Mouse (Mus musculus): ENCODE data around the gene Thrb.
"Not testable (repeated sequence)": the region's sequence is repeated elsewhere in the genome, so short reads cannot be mapped to it uniquely, and the experiment has no call there.

Gene Thrb

DNA sequence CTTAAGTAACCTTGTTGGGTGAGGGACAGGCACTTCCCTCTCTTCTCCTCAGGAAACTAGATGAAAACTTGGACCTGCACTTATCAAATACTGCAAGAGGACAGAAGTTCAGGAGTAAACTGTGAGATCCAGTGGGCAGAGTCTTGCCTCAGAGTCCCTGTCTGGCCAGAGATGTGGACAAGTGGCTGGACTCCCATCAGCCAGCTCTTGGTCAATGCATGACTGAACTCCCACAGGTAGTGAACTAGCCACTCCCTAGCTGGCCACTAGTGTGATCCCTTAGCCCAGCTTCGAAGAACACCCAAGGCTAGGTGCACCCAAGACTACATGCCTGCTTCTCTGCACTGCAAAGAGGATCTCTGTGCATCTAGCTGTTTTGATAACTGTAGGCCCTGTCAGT, 234.7 kb downstream of the Thrb start:
- DNase-seq = no peak

DNA sequence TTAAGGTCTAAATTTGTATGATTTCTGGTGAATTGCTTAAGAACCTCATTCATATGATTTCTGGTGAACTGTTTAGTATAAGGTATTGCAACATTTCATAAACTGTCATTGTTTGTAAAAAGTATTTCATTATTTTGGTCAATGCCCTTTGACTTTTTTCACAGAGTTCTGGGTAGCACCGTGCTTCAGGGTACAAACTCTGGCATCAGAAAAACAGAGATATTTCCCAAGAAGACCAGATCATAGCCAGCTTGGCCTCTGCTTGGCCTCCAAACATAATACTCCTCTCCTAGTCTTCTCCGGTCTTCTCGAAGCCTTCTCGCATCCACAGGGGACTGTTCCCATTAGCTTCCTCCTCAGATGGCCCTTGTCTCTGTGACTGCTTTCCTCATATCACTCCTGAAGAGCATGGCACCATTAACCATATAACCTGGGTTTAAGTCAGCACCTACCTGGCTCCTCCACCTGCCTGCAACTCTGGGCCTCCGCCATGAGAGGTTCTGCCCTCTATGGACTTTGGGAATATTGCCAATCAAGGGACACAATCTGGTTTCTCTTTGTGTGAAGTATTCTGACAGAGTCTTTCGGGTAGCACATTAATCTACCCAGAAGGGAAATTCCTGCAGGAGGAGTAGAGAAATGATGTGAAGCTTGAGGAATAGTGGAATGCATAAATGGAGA, 239.8 kb downstream of the Thrb start:
- no peak for DNase-seq

DNA sequence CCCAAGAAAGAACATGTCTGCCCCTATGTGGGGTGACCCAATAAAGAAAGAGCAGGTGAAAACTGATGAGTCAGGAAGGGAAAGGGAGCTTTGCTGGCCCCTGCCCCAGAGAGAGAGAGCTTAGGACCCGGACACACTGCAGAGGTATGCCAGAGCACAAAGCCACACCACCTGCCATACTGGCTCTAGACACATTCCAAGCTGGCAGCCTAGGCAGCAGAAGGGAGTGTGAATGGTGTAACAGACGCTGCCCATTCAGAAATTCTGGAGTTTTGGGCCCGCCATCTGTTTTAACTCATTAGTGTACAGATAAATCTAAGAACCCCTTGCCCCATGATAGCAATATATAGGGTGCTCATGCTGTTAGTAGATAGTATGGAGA, 240.3 kb downstream of the Thrb start:
- no peak for DNase-seq

DNA sequence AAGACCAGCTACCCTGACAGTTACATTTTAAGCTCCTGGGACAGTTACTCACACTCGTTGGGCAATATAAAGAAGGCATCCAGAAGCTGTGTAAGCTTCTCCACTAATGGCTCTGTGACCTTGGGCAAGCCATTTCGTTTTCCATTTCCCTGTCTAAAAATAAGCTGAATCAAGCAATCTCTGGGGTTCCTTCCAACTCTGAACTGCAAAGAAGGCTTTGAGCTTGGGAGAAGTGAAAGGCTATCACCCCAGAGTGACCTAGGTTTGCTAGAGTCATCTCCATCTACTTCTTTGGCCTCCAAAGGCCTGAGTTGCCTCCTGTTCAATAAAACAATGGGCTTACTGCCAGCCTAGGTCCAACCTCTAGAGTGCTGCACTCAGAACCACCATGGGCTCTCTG, 242.4 kb downstream of the Thrb start:
- DNase-seq = no peak

DNA sequence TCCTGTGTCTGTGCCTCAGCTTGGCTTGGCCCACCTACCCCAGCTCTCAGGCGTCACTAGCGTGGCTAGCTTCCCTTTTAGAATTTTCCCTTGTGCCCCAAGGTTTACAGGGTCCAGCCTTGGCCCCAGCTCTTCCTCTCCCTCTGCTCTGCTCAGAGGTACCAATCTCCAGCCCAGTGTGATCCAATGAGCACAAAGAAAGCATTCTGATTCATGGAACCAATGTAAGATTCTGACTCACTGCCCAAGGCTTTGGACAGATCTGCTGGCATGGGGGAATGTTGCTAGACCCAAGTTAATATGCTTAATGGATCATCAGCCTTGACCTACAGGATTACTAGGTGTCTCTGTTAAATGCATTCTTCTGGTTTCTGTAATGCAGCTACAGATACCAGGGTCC, 243.1 kb downstream of the Thrb start:
- DNase-seq = no peak

DNA sequence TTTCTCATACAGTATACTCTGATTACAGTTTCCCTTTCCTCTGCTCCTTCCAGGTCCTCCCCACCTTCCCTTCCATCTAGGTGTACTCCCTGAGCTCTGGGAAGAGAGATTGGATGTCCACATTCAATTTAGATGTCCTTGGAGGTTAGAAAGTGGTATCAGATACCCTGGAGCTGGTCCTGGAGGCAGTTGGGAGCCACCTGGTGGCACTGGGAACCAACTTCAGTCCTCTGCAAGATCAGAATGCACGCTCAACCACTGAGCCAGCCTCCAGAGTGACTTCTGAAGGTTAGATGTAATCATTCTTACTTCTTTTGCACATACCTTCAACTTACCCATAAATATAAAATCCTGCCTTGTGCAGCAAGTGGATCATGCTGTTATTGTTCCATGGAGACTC, 244.5 kb downstream of the Thrb start:
- peak; percentile 5 for DNase-seq

DNA sequence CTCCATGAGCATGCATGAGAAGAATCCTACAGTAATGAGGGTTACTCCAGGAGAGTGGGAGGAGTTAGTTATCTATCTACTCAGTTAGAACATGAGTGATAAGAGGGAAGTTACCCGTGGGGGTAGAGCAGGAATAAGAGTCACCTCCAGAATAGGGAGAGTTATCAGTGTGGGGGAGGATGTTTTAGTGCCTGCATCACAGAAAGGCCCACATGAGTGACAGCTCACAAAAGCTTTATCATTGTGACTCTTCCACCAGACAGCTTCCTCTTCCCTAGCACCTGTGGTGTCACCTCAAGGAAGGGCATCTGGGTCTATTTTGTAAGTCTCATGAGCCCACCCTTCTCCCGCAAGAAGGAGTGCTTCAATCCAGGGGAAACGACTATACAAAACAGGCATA, 245.6 kb downstream of the Thrb start:
- no peak for DNase-seq

DNA sequence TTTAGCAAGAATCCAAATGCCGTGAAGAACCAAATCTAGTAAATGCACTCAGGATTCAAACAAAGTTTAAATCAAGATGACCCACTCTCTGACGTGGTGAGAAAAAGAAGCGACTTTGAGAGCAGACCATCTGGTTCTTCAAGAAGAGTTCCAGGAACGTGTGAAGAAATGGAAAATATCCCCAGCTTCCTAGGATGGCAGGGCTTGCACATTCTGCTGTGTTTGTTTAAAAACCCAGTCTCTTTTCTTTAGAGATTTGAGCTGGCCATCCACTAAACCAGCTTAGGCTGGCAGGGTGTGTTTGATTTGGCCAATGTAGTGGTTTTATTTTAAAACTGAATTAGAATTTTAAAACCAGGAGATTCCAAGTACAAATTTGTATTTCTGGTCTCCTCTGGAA, 246.9 kb downstream of the Thrb start:
- DNase-seq = no peak

DNA sequence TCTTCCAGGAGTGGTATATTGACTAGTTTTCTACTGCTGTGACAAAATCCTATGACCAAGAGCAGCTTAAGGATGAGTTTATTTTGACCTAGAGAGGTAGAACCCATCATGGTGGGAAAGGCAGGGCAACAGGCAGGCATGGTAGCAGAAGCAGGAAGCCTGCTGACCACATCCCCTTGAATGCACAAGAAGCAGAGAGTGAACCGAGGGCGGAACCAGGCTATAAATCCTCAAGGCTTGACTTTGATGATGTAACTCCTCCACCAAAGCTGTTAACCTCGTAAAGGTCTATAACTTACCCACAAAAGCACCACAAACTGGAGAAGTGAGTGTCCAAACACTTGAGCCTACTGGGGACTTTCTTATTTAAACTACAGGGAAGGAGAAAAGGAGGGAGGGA, 251.1 kb downstream of the Thrb start:
- DNase-seq = no peak

DNA sequence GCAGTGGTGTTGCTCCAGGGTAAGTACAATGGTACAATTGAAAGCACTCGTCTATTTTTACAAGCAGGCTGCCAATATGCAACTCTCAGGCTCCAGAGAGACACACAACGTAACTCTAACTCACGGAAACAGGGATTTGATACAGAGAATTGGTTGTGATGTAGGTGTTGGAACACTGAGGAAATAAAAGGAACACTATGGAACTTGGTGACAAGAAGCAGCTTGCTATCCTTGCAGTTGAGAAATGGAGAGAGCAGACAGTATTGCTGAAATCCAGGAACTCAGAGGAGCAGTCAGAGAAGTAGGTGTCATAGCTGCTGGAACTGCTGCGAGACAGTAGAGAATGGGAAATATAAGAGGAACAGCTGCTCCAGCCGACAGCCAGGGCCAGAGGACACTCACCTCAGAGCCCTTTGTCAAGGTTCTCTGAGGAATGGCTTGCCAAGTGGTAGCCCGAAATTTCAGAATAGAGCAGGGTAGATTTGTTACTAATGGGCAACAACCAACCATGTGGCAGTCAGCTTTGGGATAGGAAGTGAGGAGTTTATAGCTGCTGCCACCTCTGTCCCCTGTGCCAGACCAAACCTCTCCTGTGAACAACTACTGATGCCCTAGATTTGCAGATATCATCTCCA, 252.6 kb downstream of the Thrb start:
- no peak for DNase-seq

DNA sequence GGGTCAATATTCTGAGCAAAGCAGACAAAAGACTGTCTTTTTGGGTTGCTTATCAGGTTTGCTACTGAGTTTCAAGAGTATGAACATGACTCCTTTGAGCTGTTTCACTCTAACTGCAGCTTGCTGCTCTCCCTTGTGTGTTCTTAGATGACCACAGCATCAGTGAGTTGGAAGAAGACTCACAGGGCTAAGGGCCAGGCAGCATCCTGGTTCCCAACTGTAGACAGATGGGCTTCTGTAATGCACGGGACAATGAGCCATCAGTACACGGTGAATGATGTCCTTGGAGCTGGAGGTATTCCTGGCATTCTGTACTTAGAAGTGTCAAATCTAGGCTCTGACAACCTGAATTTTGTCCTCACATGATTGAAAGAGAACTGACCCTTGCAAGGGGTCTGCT, 255.5 kb downstream of the Thrb start:
- no peak for DNase-seq

DNA sequence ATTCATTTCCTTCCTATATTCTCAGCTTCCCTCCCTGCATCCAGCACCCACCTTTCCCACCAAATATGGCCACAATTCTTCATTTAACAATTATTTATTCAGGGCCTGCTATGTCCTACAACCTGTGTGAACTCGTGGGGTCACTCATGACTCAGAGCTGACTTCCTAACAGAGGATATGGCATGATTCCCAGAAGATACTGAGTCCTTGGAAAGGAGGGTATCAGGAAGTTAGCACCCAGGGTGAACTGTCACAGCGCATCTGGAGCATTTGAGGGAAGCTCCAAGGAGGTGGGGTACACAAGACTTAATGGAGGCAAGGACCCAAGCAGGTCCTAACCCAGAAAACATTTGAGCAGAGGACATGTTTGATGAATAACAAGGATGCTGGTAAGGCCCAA, 256.6 kb downstream of the Thrb start:
- DNase-seq = no peak

DNA sequence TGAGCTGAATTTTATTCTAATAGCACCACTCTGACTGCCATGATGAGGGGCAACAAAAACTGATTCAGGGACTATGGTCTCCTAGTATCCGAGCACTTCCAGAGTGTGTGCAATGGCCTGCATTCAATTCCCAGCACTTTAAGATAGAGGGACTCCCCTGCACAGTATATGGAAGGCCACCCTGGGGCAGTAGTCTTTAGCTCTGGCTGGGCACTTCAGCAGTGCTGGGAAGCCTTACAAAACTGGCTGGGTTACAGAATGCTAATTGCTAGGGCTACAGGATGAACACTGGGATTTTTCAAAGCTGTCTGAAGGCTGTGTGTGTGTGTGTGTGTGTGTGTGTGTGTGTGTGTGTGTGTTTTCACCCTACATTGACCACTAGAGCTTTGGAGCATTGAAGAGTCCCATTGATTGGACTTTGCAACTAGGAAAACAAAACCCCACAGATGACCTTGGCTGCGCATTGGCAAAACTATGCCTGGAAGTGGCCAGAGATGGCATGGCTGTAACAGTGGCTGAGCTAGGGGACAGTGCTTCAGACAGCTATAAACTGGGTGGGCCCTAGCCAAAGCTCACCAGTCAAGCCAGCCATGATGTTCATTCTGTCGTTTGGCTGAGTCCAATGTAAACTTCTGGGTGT, 257.2 kb downstream of the Thrb start:
- DNase-seq = no peak

DNA sequence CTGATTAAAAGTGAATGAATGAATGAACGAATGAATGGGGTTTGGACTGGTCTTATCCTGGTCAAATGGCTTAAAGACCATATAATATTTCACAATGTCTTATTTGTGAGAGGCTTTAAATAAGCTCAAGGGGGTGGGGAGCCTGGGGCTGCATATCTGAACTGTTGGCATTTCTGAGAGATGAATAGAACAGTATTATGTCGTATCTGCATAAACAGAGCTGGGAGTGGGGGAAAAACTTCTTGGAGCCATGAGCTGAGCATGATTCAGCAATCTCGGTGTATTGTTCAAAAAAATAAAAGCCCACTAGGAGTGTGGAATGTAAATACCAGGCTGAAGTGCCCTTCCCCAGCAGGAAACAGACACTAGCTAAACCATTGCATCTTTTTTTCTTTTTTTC, 257.8 kb downstream of the Thrb start:
- no peak for DNase-seq

DNA sequence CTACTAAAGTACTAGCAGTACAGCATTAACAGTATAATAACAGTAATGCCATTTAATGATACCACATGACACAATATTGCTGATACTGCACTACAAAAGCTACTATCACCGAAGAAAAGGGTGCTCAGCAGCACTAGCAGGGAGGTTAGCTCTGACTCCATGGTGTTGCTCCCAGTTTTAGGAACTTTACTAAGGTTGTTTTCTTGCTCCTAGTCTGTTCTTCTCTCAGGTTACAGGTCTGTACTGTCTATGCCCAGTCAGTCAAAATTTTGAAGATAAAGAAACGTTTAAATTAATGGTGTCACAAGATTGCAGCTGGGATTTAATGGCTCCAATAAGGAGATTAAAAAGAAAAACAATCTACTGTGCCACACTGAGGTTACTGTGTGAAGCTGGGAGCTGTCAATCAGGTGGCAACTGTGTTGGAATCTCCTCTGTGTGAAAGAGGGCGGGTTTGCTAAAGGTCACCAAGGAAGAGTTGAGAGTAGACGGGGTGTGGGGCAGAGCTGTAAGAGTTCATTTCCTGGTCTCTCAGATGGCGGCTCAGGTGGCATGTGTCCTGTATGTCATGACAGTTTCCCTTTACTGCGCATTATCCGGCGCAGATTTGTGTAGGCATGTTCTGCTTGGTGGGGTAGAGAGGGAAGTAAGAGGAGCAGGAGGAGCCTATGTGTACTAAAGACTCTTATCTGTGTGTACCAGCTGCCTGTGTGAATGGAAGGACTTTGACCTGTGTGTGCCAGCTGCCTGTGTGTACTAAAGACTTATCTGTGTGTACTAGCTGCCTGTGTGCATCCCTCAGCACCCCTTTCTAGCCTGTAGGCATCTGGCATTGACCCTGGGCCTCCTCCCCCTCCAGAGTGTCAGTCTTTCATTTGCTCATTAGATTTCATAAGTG, 263.0 kb downstream of the Thrb start:
- no peak for DNase-seq

DNA sequence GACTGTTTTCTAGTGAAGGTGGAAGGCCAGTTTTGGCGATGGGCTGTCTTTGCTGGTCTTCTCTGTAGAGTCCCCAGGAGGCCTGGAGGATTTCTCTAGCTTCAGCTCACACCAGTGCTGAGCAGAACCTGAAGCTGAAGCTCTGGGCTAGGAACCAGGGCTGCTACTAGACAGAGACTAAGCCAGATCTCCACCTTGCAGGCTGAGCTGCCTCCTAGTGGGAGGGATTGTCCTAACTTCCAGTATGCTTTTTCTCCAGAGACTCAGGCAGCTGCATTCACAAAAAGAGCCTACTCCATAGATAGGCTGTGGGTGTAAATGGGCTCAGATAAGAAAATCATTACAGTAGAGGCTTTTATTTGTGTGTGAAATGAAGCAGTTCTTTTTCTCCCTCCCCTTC, 267.4 kb downstream of the Thrb start:
- DNase-seq = peak; percentile 17

DNA sequence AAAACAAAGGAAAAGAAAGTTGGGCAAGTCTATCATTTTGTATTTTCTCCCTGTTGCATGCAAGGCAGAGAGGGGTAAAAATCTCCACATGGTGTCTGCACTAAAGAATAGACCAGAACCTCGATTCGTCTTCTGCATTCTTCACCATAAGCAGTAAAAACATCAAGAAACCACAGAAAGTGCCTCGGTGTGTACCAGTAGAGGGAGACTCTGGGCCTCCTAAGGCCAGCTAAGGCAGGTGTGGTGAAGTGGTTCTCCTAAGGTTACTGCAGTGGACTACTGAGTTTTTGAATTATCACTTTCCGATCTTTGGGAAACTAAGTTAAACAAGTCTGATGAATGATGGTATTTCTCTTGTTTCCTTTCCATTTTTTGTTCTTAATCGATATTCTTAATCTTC, 269.5 kb downstream of the Thrb start:
- DNase-seq = no peak

DNA sequence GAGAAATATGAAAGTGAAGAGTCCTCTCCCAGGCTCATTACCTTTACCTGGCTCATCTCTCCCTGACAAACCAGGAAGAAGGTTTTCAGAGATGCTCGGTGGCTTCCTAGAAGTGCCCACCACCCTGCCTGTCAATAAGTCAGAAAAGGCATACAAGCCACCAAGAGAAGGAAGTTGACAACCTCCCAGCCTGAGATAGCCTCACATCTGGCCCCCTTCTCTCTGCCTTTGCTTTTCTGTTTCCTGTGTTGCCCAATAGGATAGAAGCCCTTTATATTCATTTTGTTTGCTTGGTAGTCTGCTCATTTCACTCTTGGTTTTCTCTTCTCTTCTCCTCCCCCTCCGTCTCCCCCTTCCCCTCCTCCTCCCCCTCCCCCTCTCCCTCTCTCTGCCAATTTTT, 273.4 kb downstream of the Thrb start:
- DNase-seq = no peak

DNA sequence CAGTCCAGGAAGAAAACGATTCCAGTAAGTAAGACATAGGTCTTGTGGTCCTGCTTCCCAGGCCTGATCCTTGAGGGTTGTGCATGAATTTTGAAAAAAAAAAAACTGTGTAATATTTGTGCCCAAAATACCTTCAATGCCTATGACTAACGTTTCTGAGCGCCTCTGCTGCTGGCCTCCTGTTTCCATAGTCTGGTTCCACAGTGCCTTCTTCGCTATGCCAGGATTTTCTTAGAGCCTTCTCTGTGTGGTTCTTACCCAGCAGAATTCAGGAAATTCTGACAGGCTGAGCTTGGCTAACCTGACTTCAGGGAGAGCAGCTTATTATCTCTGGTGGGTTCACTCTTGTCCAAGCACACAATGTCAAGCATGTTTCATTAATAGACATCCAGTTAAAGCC, 274.7 kb downstream of the Thrb start:
- DNase-seq = not testable (repeated sequence)

DNA sequence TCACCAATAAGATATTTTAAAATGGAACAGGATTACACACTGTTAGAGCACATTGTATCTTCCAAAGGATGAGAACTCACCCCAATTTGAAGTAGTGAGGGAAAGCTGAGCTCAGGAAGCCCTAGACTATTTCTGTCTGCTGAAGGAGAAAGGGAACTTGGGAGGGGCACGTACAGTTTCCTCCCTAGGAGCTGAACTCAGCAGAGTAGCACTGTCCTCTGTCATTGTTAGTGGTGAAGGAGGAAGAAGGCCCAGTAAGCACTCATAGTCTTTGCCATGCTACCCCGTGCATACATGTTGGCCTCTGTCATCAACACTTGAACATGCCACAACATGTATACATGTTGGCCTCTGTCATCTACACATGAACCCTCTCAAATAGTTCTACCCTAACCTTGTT, 294.0 kb downstream of the Thrb start:
- DNase-seq = no peak

DNA sequence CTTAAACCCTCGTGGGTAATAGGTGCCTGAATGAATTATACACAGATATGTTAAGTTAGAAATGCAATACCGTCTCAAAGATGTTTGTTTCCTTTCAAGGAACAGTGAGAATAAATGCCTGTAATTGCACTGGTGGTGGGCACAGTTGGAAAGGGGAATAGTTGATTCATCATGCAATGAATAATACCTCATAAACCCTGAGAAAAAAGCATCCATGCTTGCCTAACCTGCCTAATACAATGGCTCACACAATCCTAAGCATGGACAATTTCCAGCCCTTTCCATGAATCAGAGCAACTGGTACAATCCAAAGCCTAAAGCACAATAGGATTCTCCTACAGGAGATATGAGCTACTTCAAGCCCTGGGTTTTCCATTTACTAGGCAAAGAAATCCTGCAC, 299.8 kb downstream of the Thrb start:
- DNase-seq = no peak

DNA sequence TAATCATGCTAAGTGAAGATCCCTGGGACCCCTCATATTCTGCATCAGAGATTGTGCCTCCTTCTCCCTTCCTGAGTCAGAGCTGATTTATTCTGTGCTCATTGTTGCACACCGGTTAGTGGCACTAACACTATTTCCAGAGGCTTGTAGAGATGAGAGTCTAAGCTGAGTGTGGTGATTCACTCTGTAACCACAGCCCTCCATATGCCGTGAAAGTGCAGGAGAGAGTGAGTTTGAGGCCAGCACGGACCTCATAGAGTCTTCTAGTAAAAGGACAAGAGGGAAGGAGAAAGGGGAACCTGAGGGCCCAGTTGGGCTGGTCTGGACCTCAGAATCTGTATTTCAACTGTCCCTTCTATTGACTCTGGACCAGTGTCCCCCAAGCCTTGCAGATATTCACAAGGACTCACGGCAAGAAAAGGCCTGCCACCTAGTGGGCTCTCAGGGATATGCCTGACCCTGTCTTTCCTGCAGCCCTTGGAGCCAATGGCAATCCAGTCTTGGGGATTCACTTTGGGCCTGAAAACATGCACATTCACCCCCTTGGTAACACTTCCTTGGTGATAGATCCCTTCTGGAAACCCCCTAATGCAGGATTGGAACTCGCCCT, 307.2 kb downstream of the Thrb start:
- DNase-seq = peak; percentile 49

DNA sequence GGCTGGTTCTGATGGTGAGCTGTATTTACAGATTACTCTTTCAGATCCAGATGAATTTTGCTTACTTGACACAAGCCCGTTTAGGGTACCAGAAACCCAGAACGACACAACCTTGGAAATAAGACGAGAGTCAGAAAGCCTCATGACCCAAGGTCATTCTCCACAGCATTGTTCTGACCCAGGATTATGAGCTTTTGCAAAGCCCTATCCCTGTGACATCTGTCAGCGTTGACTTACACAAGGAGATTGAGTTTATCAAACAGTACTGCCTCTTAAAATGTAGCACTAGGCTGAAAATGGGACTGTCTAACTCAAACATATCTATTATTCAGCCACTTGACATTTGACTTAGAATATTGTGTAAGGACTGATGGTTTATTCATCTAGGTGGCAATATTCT, 312.1 kb downstream of the Thrb start:
- no peak for DNase-seq

Data from lung, postnatal 14 days (tissue).